Mouse (Mus musculus): Measurements from ENCODE around the gene C87436. TPM values are rescaled to one million over a fixed set of nuclear protein-coding genes. Genes with fewer than 3 reads are reported as not detected.

Gene C87436
- polyA plus RNA-seq, 1 experiment, result 24.3 TPM

- H3K27ac ChIP-seq (ENCODE audit: insufficient read depth, low read length), result no peak overlapping the region
- H3K4me3 ChIP-seq (replicated peaks; ENCODE audit: insufficient read depth, low read depth, low read length), result no peak overlapping the region
- WGBS, result 64% methylated on average over 9 of the region's 9 CpGs
- TF ChIP-seq POLR2A (IDR thresholded peaks at IDR 0.05; ENCODE audit: borderline replicate concordance, insufficient read depth, low read length), result no peak
- no peak for TF ChIP-seq CTCF (IDR thresholded peaks at IDR 0.05; ENCODE audit: borderline replicate concordance, insufficient read depth, low read depth, low read length)
- no peaks in the 10 kb centered on the region for H3K27me3 ChIP-seq (ENCODE audit: control insufficient read depth, insufficient read depth, low read length)
- H3K4me1 ChIP-seq (ENCODE audit: control insufficient read depth, insufficient read depth, low read length), result peaks cover 16% of the 10 kb centered on the region
- no peak for DNase-seq
These were observed 37.4 kb downstream of the C87436 start for GRCm38 (mm10) chr6:86475462-86476167.

DNA sequence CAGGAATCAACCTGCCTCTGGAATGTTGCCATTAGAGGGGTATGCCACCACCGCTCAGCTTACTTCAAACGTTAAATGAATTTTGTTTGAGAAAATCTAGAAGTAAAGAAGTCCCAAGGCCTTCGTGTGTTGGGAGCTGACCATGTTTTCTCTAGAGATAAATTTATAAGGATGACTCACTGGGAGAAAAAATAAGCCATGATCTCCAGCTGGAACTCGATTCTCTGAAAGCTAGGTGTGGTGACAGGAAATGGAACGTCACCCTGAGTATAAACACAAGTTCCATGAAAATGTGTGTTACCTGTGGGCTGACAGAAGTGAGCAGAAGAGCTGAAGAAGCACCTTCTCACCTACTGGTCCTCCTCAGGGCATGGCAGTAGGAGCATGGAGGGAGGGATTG, 38.8 kb downstream of the C87436 start:
- no peak overlapping the region for H3K4me3 ChIP-seq (replicated peaks; ENCODE audit: insufficient read depth, low read depth, low read length)
- H3K27me3 ChIP-seq (ENCODE audit: control insufficient read depth, insufficient read depth, low read length), result no peaks in the 10 kb centered on the region
- no peak overlapping the region for H3K27ac ChIP-seq (ENCODE audit: insufficient read depth, low read length)
- no peak for TF ChIP-seq POLR2A (IDR thresholded peaks at IDR 0.05; ENCODE audit: borderline replicate concordance, insufficient read depth, low read length)
- TF ChIP-seq CTCF (IDR thresholded peaks at IDR 0.05; ENCODE audit: borderline replicate concordance, insufficient read depth, low read depth, low read length), result no peak
- peaks cover 18% of the 10 kb centered on the region for H3K4me1 ChIP-seq (ENCODE audit: control insufficient read depth, insufficient read depth, low read length)
- 66% methylated on average over 5 of the region's 5 CpGs for WGBS
- DNase-seq, result no peak

GRCm38 (mm10) chr6:86479311-86479710, 41.1 kb downstream of the C87436 start:
- Histone ChIP-seq H3K27me3 (ENCODE audit: control insufficient read depth, insufficient read depth, low read length) (no peaks in the 10 kb centered on the region), H3K27ac (ENCODE audit: insufficient read depth, low read length) (peak overlapping the region; percentile 34; the same call in 1 of the 2 replicates), H3K4me1 (ENCODE audit: control insufficient read depth, insufficient read depth, low read length) (peaks cover 12% of the 10 kb centered on the region), H3K4me3 (replicated peaks; ENCODE audit: insufficient read depth, low read depth, low read length) (no peak overlapping the region)
- no peak for TF ChIP-seq POLR2A (IDR thresholded peaks at IDR 0.05; ENCODE audit: borderline replicate concordance, insufficient read depth, low read length)
- TF ChIP-seq CTCF (IDR thresholded peaks at IDR 0.05; ENCODE audit: borderline replicate concordance, insufficient read depth, low read depth, low read length), result no peak
- DNase-seq, result peak; percentile 20 to 31
- WGBS, result 36% methylated on average over 3 of the region's 3 CpGs

- no peak overlapping the region for H3K4me3 ChIP-seq (replicated peaks; ENCODE audit: insufficient read depth, low read depth, low read length)
- H3K27ac ChIP-seq (ENCODE audit: insufficient read depth, low read length), result no peak overlapping the region; the same call in 1 of the 2 replicates
- no peak for DNase-seq
- H3K27me3 ChIP-seq (ENCODE audit: control insufficient read depth, insufficient read depth, low read length), result no peaks in the 10 kb centered on the region
- TF ChIP-seq POLR2A (IDR thresholded peaks at IDR 0.05; ENCODE audit: borderline replicate concordance, insufficient read depth, low read length), result no peak
- TF ChIP-seq CTCF (IDR thresholded peaks at IDR 0.05; ENCODE audit: borderline replicate concordance, insufficient read depth, low read depth, low read length), result no peak
- peaks cover 12% of the 10 kb centered on the region for H3K4me1 ChIP-seq (ENCODE audit: control insufficient read depth, insufficient read depth, low read length)
These were observed 41.6 kb downstream of the C87436 start for GRCm38 (mm10) chr6:86479816-86480188.

- H3K27me3 ChIP-seq (ENCODE audit: control insufficient read depth, insufficient read depth, low read length), result no peaks in the 10 kb centered on the region
- TF ChIP-seq POLR2A (IDR thresholded peaks at IDR 0.05; ENCODE audit: borderline replicate concordance, insufficient read depth, low read length), result no peak
- WGBS, result 11% methylated on average over 9 of the region's 9 CpGs
- peak overlapping the region; percentile 32 for H3K4me3 ChIP-seq (replicated peaks; ENCODE audit: insufficient read depth, low read depth, low read length)
- DNase-seq, result peak; percentile 48 to 63
- peak overlapping the region; percentile 58 for H3K27ac ChIP-seq (ENCODE audit: insufficient read depth, low read length)
- peaks cover 12% of the 10 kb centered on the region for H3K4me1 ChIP-seq (ENCODE audit: control insufficient read depth, insufficient read depth, low read length)
These were observed 42.1 kb downstream of the C87436 start for GRCm38 (mm10) chr6:86480189-86480831.

GRCm38 (mm10) chr6:86481871-86482270, 43.7 kb downstream of the C87436 start:
- no peak overlapping the region for H3K4me3 ChIP-seq (replicated peaks; ENCODE audit: insufficient read depth, low read depth, low read length)
- TF ChIP-seq CTCF (IDR thresholded peaks at IDR 0.05; ENCODE audit: borderline replicate concordance, insufficient read depth, low read depth, low read length) (no peak), POLR2A (IDR thresholded peaks at IDR 0.05; ENCODE audit: borderline replicate concordance, insufficient read depth, low read length) (no peak)
- peaks cover 12% of the 10 kb centered on the region for H3K4me1 ChIP-seq (ENCODE audit: control insufficient read depth, insufficient read depth, low read length)
- DNase-seq, result no peak
- no peaks in the 10 kb centered on the region for H3K27me3 ChIP-seq (ENCODE audit: control insufficient read depth, insufficient read depth, low read length)
- WGBS, result 92% methylated on average over 5 of the region's 5 CpGs
- H3K27ac ChIP-seq (ENCODE audit: insufficient read depth, low read length), result no peak overlapping the region

GRCm38 (mm10) chr6:86485943-86486640, 47.9 kb downstream of the C87436 start:
- TF ChIP-seq POLR2A (IDR thresholded peaks at IDR 0.05; ENCODE audit: borderline replicate concordance, insufficient read depth, low read length) (no peak), CTCF (IDR thresholded peaks at IDR 0.05; ENCODE audit: borderline replicate concordance, insufficient read depth, low read depth, low read length) (no peak)
- Histone ChIP-seq H3K27me3 (ENCODE audit: control insufficient read depth, insufficient read depth, low read length) (no peaks in the 10 kb centered on the region), H3K4me1 (ENCODE audit: control insufficient read depth, insufficient read depth, low read length) (peaks cover 13% of the 10 kb centered on the region), H3K27ac (ENCODE audit: insufficient read depth, low read length) (no peak overlapping the region), H3K4me3 (replicated peaks; ENCODE audit: insufficient read depth, low read depth, low read length) (no peak overlapping the region)
- DNase-seq, result no peak
- WGBS, result 35% methylated on average over 7 of the region's 7 CpGs

Measured in cerebellum, adult 2 months (tissue).